Mouse (Mus musculus) G1E (cell line): ENCODE results near the gene Hacl1. TPM values are rescaled to one million over a fixed set of nuclear protein-coding genes. Genes with fewer than 3 reads are reported as not detected.

Source experiments
- ATAC-seq: 2 replicates; pipeline ENCODE4 v1.8.0; 2016; ENCODE audit warnings: mild to moderate bottlenecking; ENCODE audit not compliant: insufficient number of reproducible peaks, poor library complexity, low FRiP score, severe bottlenecking; ENCODE audit errors: extremely low read depth
- DNase-seq: peaks from one replicate; pipeline ENCODE4 v3.0.0; 2012; ENCODE audit warnings: low spot score
- H3K27me3 ChIP-seq: 2 replicates; pipeline ENCODE4 v1.6.1; 2012; ENCODE audit warnings: mild to moderate bottlenecking, low read length, inconsistent platforms; ENCODE audit not compliant: insufficient read depth
- H3K36me3 ChIP-seq: replicated peaks from 2 replicates; pipeline ENCODE3; 2012; ENCODE audit warnings: mild to moderate bottlenecking, inconsistent platforms
- H3K4me1 ChIP-seq: 2 replicates; pipeline ENCODE4 v1.6.1; 2012; ENCODE audit warnings: low read depth, low read length, inconsistent platforms, mixed read lengths; ENCODE audit not compliant: insufficient read depth
- H3K4me3 ChIP-seq: 2 replicates; pipeline ENCODE4 v1.5.1; 2012; ENCODE audit warnings: low read depth, mild to moderate bottlenecking, inconsistent platforms, low read length, moderate library complexity, mixed read lengths
- H3K9me3 ChIP-seq: replicated peaks from 2 replicates; pipeline ENCODE4 v1.6.1; 2012; ENCODE audit warnings: inconsistent platforms
- CTCF ChIP-seq: IDR thresholded peaks from 2 replicates; pipeline ENCODE4 v1.5.1; 2012; ENCODE audit warnings: low read depth, low read length, inconsistent platforms, mixed read lengths
- GATA1 ChIP-seq: IDR thresholded peaks from 2 replicates; pipeline ENCODE4 v1.6.1; 2012; ENCODE audit warnings: borderline replicate concordance, low read length, inconsistent platforms, mixed read lengths
- GATA2 ChIP-seq: IDR thresholded peaks from 2 replicates; pipeline ENCODE4 v1.6.1; 2012; ENCODE audit warnings: low read depth, low read length, inconsistent platforms, borderline replicate concordance
- POLR2AphosphoS5 ChIP-seq: IDR thresholded peaks from 2 replicates; pipeline ENCODE4 v1.6.1; 2012; ENCODE audit warnings: low read depth, low read length, inconsistent platforms; ENCODE audit not compliant: insufficient replicate concordance
- TAL1 ChIP-seq: conservative IDR thresholded peaks from 2 replicates; pipeline ENCODE4 v1.6.1; 2012; ENCODE audit warnings: low read depth, low read length, inconsistent platforms, mixed read lengths
- polyA plus RNA-seq: library from polyadenylated mRNA; stranded (reverse); fragments of >175 nt; gene quantifications from 2 replicates; pipeline ENCODE4 v1.2.3, GENCODE M21; 2012
- total RNA-seq, 2 experiments: library from RNA; stranded (forward) in 1 of 2; stranded (reverse) in 1 of 2; fragments of 200-1000 nt in 1 of 2; fragments of >200 nt in 1 of 2; fragmentation: Nextera tagmentation in 1 of 2; gene quantifications; 2 replicates each; pipeline ENCODE4 v1.2.3; 2014 to 2017

Gene Hacl1
- total RNA-seq (2014; fragmentation: Nextera tagmentation) (29.7 and 34.3 TPM in 2 replicates), total RNA-seq (2017) (41.8 and 53.3 TPM in 2 replicates), polyA plus RNA-seq (1.8 and 1.9 TPM in 2 replicates)

- Histone ChIP-seq H3K36me3 (peaks cover 7% of the 10 kb centered on the region), H3K27me3 (no peaks in the 10 kb centered on the region), H3K9me3 (no peaks in the 10 kb centered on the region), H3K4me3 (peak within 1 kb of the TSS; percentile 84), H3K4me1 (peaks cover 28% of the 10 kb centered on the region)
- DNase-seq, result peak; percentile 91
- TF ChIP-seq GATA2 (no peak), CTCF (no peak), TAL1 (no peak), GATA1 (no peak), POLR2AphosphoS5 (no peak)
- peak; percentile 99 for ATAC-seq
These were observed at the start of gene Hacl1, which contains the start of gene Btd for GRCm38 (mm10) chr14:31640890-31641505. TSS of gene Hacl1 (minus strand) at chr14:31641286. TSS of gene Btd (plus strand) at chr14:31641028.

GRCm38 (mm10) chr14:31686231-31686630 is 45.1 kb upstream of the Hacl1 start:
- no peak for TF ChIP-seq GATA1
- TF ChIP-seq POLR2AphosphoS5, result no peak
- TF ChIP-seq CTCF, result no peak
- 0 out of 2 replicates have a peak overlapping the region, but pooled peaks have one; percentile 21 for H3K4me3 ChIP-seq
- peaks cover 38% of the 10 kb centered on the region for H3K4me1 ChIP-seq
- H3K9me3 ChIP-seq, result no peaks in the 10 kb centered on the region
- no peaks in the 10 kb centered on the region for H3K27me3 ChIP-seq
- DNase-seq (no peak), ATAC-seq (no peak)
- no peaks in the 10 kb centered on the region for H3K36me3 ChIP-seq

- no peaks in the 10 kb centered on the region for H3K27me3 ChIP-seq
- peaks cover 37% of the 10 kb centered on the region for H3K4me1 ChIP-seq
- TF ChIP-seq GATA2 (no peak), CTCF (no peak), TAL1 (no peak), POLR2AphosphoS5 (no peak), GATA1 (no peak)
- H3K9me3 ChIP-seq, result no peaks in the 10 kb centered on the region
- DNase-seq, result peak; percentile 31
- peak; percentile 35 for ATAC-seq
- peak overlapping the region; percentile 67 for H3K4me3 ChIP-seq
- no peaks in the 10 kb centered on the region for H3K36me3 ChIP-seq
These were observed 44.6 kb upstream of the Hacl1 start for GRCm38 (mm10) chr14:31685680-31686079.

GRCm38 (mm10) chr14:31684343-31685040 is 43.4 kb upstream of the Hacl1 start:
- TF ChIP-seq CTCF (no peak), GATA2 (no peak), GATA1 (no peak), TAL1 (no peak), POLR2AphosphoS5 (no peak)
- no peaks in the 10 kb centered on the region for H3K27me3 ChIP-seq
- peaks cover 35% of the 10 kb centered on the region for H3K4me1 ChIP-seq
- no peaks in the 10 kb centered on the region for H3K9me3 ChIP-seq
- no peak overlapping the region for H3K4me3 ChIP-seq
- ATAC-seq (peak; percentile 48; the same call in 1 of the 2 replicates), DNase-seq (peak; percentile 35)
- H3K36me3 ChIP-seq, result no peaks in the 10 kb centered on the region

GRCm38 (mm10) chr14:31683610-31684009 is 42.5 kb upstream of the Hacl1 start:
- TF ChIP-seq GATA1, result no peak
- no peak for ATAC-seq
- Histone ChIP-seq H3K36me3 (no peaks in the 10 kb centered on the region), H3K4me3 (no peak overlapping the region), H3K9me3 (no peaks in the 10 kb centered on the region), H3K4me1 (peaks cover 35% of the 10 kb centered on the region), H3K27me3 (no peaks in the 10 kb centered on the region)
- DNase-seq, result no peak

GRCm38 (mm10) chr14:31681931-31682555 is 41.0 kb upstream of the Hacl1 start:
- H3K4me3 ChIP-seq, result no peak overlapping the region
- peaks cover 35% of the 10 kb centered on the region for H3K4me1 ChIP-seq
- no peaks in the 10 kb centered on the region for H3K9me3 ChIP-seq
- no peaks in the 10 kb centered on the region for H3K27me3 ChIP-seq
- DNase-seq (no peak), ATAC-seq (no peak)
- H3K36me3 ChIP-seq, result no peaks in the 10 kb centered on the region
- TF ChIP-seq TAL1, result no peak
- TF ChIP-seq CTCF, result no peak
- no peak for TF ChIP-seq GATA1
- TF ChIP-seq GATA2, result no peak
- TF ChIP-seq POLR2AphosphoS5, result no peak
